Mouse (Mus musculus) heart, embryonic 16.5 days (tissue): ENCODE data around the gene Kat6b. TPM values are rescaled to one million over a fixed set of nuclear protein-coding genes. Genes with fewer than 3 reads are reported as not detected.
"Not testable (repeated sequence)": the region's sequence is repeated elsewhere in the genome, so short reads cannot be mapped to it uniquely, and the experiment has no call there.

ENCODE experiments used
- ATAC-seq: fragments of 200-750 bp; cut with Nextera tagmentation; replicated peaks from 2 replicates; pipeline ENCODE4 v1.8.0; 2017; ENCODE audit warnings: moderate number of reproducible peaks; ENCODE audit not compliant: insufficient read depth, low FRiP score; ENCODE audit errors: extremely low read depth
- H3K27ac ChIP-seq: fragments of 300-500 bp; sonication (generic); 2 replicates; pipeline ENCODE4 v1.5.1; 2014; ENCODE audit warnings: mild to moderate bottlenecking, low read length, control low read depth, moderate library complexity
- H3K27me3 ChIP-seq: fragments of 300-500 bp; sonication (generic); 2 replicates; pipeline ENCODE4 v1.6.1; 2014; ENCODE audit warnings: low read length, mixed read lengths; ENCODE audit not compliant: control insufficient read depth, insufficient read depth
- H3K36me3 ChIP-seq: fragments of 300-500 bp; sonication (generic); 2 replicates; pipeline ENCODE4 v1.6.1; 2014; ENCODE audit not compliant: control insufficient read depth, insufficient read depth
- H3K4me1 ChIP-seq: fragments of 300-500 bp; sonication (generic); 2 replicates; pipeline ENCODE4 v1.6.1; 2014; ENCODE audit warnings: low read length, mixed read lengths; ENCODE audit not compliant: control insufficient read depth, insufficient read depth
- H3K4me2 ChIP-seq: fragments of 300-500 bp; sonication (generic); 2 replicates; pipeline ENCODE4 v1.6.1; 2014; ENCODE audit warnings: low read depth, mild to moderate bottlenecking, control low read depth, low read length
- H3K4me3 ChIP-seq: fragments of 300-500 bp; sonication (generic); 2 replicates; pipeline ENCODE4 v1.5.1; 2014; ENCODE audit warnings: mild to moderate bottlenecking, control low read depth, low read length
- H3K9ac ChIP-seq: fragments of 300-500 bp; sonication (generic); 2 replicates; pipeline ENCODE4 v1.6.1; 2014; ENCODE audit warnings: low read length, control low read depth
- H3K9me3 ChIP-seq: fragments of 300-500 bp; sonication (generic); replicated peaks from 2 replicates; pipeline ENCODE4 v1.6.1; 2016; ENCODE audit warnings: low read length; ENCODE audit not compliant: control insufficient read depth
- WGBS: fragments of 180-500 bp; shearing (Covaris S2); extraction: QIAGEN DNeasy Blood & Tissue Kit; methylation state at CpG from one replicate; pipeline ENCODE4 v1.1.7; 2014; 5-methylcytosine and 5-hydroxymethylcytosine counted together
- polyA plus RNA-seq: library from polyadenylated mRNA; unstranded; fragments of >200 nt; fragmentation: Nextera tagmentation; extraction: Ambion mirVana; gene quantifications from 2 replicates; pipeline ENCODE4 v1.2.1, GENCODE M21; 2015

Kat6b gene
- polyA plus RNA-seq, 1 experiment from 2014 or later: 9.4 TPM

DNA sequence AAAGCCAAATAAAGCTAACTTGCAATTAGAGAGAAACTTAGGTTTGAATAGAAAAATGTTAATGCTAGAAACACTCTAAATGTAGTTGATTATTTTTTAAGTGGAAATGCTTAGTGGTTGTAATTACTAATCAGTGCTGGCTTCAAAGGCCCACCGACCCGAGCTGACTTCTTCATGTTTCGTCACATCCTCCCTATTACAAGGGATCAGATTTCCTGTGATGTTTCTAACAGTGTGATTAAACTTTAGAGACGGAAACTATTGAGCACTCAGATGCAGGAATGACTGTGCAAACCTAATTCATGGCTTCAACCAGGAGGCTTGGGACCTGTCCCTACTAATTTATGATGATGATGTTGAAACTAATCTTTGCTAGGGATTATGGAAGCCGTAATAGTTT, 25.8 kb downstream of the Kat6b start:
- no peak overlapping the region for H3K4me3 ChIP-seq
- no peaks in the 10 kb centered on the region for H3K36me3 ChIP-seq
- H3K9ac ChIP-seq: no peak overlapping the region
- H3K27me3 ChIP-seq: no peaks in the 10 kb centered on the region
- H3K4me2 ChIP-seq: no peak overlapping the region
- ATAC-seq: no peak
- no peak overlapping the region for H3K27ac ChIP-seq
- H3K4me1 ChIP-seq: peaks cover 28% of the 10 kb centered on the region
- H3K9me3 ChIP-seq: no peaks in the 10 kb centered on the region
- 76% methylated on average over 5 of the region's 5 CpGs for WGBS

DNA sequence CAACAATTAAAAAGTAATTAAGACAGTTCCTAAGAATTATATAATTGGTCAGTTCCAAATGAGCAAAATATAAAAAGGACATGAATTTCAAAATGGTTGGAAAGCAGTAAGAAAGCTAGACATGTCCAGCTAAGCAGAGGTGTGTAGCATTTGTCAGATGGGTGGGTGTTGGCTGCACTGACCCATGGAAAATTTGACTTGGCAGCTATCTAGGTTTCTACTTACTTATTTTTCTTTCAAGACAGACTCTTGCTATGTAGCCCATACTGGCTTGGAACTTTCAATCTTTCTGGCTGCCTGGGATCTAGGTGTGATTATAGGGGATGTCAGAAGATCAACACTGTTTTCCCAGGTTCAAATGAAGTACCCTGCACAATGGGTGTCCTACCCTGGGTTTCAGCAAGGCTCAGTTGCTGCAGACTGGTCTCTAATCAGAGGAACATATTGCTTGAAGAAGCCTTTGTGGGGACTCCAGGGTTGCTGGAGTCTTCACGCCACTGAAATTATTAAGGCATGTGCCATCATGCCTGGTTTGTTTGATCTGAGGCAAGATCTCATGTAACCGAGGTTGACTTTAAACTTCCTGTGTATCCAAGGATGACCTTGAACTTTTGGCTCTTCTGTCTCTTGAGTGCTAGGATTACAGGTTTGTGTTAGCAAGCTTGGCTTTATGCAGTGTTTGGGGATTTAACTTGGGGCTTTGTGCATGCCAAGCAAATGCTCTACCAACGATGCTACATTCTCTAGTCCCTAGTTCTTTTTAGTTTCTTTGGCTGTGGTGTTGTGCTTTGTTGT, 28.1 kb downstream of the Kat6b start:
- Histone ChIP-seq H3K36me3 (no peaks in the 10 kb centered on the region), H3K27ac (no peak overlapping the region), H3K9ac (no peak overlapping the region), H3K27me3 (no peaks in the 10 kb centered on the region), H3K4me2 (no peak overlapping the region), H3K9me3 (no peaks in the 10 kb centered on the region), H3K4me1 (peaks cover 18% of the 10 kb centered on the region), H3K4me3 (no peak overlapping the region)
- 60% methylated on average over 3 of the region's 3 CpGs for WGBS
- ATAC-seq: no peak

DNA sequence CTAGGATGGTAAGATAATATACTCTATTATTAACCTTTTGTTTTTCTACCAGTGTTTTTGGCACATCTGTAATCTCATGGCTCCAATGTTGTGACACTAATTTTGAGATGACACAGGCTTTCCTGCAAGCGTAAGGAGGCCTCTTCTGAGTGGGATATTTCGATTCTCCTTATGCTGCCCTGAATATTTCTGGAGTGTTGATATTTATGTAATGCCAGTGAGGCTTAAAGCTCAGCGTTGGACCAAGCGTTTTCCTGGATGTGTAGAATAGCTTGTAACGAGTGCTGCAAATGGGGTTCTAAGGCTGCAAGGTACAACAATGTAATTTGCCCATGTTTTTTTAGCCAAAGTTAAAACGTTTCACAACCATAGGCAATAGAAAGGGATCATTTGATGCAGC, 30.2 kb downstream of the Kat6b start:
- ATAC-seq: no peak
- H3K27ac ChIP-seq: peak overlapping the region; percentile 24; the same call in 1 of the 2 replicates

DNA sequence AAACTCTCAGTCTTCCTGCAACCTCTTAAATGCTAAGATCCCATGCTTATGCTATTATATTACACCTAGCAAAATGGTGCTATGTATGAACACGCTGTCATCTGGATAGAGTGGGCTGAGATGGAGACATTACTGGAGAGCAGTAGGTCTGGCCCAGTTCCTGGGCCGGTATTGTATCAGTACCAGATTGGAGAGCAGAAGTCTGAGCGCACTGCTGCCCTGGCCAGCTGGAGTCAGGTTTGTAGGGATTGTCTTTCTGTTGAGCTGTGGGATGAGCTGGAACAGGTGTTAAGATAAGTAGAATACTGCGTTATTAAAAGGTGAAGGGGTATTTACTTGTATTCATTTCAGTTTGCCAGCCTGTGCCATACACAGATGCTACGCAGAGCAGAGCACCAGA, 34.3 kb downstream of the Kat6b start:
- WGBS: 86% methylated on average over 5 of the region's 5 CpGs
- Histone ChIP-seq H3K27ac (no peak overlapping the region), H3K36me3 (peaks cover 19% of the 10 kb centered on the region), H3K4me3 (no peak overlapping the region), H3K9me3 (no peaks in the 10 kb centered on the region), H3K27me3 (no peaks in the 10 kb centered on the region), H3K9ac (no peak overlapping the region), H3K4me1 (peaks cover 20% of the 10 kb centered on the region), H3K4me2 (no peak overlapping the region)
- ATAC-seq: no peak

More for the DNA sequence above, 30.2 kb downstream of the Kat6b start:
- H3K36me3 ChIP-seq: peaks cover 7% of the 10 kb centered on the region
- peaks cover 15% of the 10 kb centered on the region for H3K4me1 ChIP-seq
- WGBS: 54% methylated on average over 6 of the region's 6 CpGs
- 0 out of 2 replicates have a peak overlapping the region, but pooled peaks have one; percentile 13 for H3K4me2 ChIP-seq
- H3K9me3 ChIP-seq: no peaks in the 10 kb centered on the region
- no peak overlapping the region for H3K4me3 ChIP-seq
- H3K27me3 ChIP-seq: no peaks in the 10 kb centered on the region
- no peak overlapping the region for H3K9ac ChIP-seq

DNA sequence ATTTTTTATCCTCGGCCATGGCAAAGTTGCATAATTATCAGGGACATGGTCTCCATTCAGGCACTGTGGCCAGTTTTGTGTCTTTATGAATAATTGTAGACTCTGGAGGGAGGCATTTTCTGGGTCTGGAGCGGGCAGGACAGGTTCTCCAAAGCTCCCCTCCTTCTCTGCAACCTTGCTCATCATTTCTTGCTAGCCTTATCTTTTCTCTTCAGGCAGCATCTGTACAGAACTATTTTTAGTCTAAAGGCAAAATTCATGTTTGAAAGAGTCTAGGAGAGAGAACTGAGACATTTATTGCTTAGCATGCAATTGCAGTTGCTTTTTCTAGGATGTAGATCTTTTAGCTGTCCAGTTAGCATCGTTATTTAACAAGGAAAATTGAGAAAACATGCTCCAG, 38.1 kb downstream of the Kat6b start:
- H3K9me3 ChIP-seq: no peaks in the 10 kb centered on the region

DNA sequence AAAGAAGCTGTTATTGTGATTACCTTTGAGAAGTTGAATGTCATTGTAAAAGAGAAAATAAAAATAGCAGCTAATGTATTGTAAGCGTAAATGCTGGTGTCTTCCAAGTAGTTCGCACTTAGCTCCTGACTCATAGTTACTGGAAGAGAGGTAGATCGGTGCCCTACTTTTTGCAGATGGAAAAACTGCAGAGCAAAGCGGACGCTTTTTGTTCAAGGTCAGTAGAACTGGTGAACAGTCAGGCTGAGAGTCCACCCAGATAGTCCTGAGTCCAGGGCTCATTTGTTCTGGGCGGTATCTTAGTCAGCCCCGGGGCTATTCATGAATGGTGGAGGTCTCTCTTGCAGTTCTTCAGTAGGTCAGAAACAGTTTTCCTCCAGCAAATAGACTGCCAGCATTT, 39.3 kb downstream of the Kat6b start:
- Histone ChIP-seq H3K4me1 (peaks cover 43% of the 10 kb centered on the region), H3K4me2 (no peak overlapping the region), H3K27me3 (no peaks in the 10 kb centered on the region), H3K9ac (peak overlapping the region; percentile 41), H3K27ac (peak overlapping the region; percentile 57), H3K9me3 (no peaks in the 10 kb centered on the region), H3K4me3 (no peak overlapping the region), H3K36me3 (peaks cover 18% of the 10 kb centered on the region)
- ATAC-seq: 0 out of 2 replicates have a peak, but pooled peaks have one; percentile 43
- WGBS: 67% methylated on average over 7 of the region's 7 CpGs

More for the DNA sequence above, 38.1 kb downstream of the Kat6b start:
- H3K4me3 ChIP-seq: no peak overlapping the region
- no peak overlapping the region for H3K27ac ChIP-seq
- H3K36me3 ChIP-seq: peaks cover 19% of the 10 kb centered on the region
- WGBS: 77% methylated on average over 3 of the region's 3 CpGs
- H3K9ac ChIP-seq: no peak overlapping the region
- H3K27me3 ChIP-seq: no peaks in the 10 kb centered on the region
- ATAC-seq: no peak
- H3K4me2 ChIP-seq: no peak overlapping the region
- H3K4me1 ChIP-seq: peaks cover 36% of the 10 kb centered on the region

DNA sequence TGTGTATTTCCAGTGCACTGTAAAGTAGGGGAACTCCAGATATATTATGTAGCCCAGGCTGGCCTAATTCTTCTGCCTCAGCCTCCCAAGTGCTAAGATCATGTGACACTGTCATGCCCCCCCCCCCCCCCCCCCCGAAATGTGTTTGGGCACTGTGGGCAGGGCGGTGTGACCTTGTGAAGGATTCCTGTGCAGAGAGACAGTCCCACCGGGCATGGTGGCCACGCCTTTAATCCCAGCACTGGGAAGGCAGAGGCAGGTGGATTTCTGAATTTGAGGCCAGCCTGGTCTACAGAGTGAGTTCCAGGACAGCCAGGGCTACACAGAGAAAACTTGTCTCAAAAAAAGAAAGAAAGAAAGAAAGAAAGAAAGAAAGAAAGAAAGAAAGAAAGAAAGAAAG, 40.3 kb downstream of the Kat6b start:
- H3K4me3 ChIP-seq, H3K4me2 ChIP-seq, H3K27me3 ChIP-seq, ATAC-seq, H3K9ac ChIP-seq, H3K27ac ChIP-seq, H3K9me3 ChIP-seq: not testable (repeated sequence)
- Histone ChIP-seq H3K36me3 (peaks cover 12% of the 10 kb centered on the region), H3K4me1 (peaks cover 50% of the 10 kb centered on the region)
- WGBS: 94% methylated on average over 3 of the region's 4 CpGs

DNA sequence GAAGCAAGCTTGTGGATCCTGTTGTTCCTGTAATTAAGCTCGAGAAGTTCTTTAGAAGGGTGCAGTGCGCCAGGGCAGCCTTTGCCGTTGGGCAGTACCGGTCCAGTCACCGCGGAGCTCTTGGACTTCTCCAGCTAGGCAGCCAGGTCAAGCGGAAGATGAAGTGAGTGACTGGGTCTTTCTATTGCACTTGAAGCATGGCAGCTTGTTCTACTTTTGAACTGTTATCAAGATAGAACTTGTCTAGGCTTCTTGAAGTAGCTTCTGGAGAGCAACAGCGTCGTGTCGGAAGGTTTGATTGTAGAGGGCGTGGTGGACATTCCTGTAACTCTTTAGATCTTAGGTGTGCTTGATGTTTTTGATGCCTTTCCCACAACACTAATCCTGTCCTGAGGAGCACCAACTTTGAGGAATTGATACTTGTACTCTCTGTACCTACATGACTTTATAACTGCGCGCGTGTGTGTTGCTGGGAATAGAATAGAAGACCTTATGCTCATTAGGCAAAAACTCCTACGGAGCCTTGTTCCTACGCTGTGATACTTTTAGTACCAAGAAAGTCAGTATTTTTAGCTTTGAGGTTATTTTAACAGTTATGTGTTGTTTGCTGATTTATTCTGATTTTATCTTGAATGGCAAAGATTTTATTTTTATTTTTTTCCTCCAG, 41.2 kb downstream of the Kat6b start:
- Histone ChIP-seq H3K4me3 (no peak overlapping the region), H3K9me3 (no peaks in the 10 kb centered on the region), H3K4me2 (peak overlapping the region; percentile 15; the same call in 1 of the 2 replicates), H3K9ac (no peak overlapping the region), H3K27me3 (no peaks in the 10 kb centered on the region), H3K4me1 (peaks cover 50% of the 10 kb centered on the region), H3K27ac (0 out of 2 replicates have a peak overlapping the region, but pooled peaks have one; percentile 4), H3K36me3 (peaks cover 2% of the 10 kb centered on the region)
- ATAC-seq: no peak
- WGBS: 58% methylated on average over 16 of the region's 16 CpGs

DNA sequence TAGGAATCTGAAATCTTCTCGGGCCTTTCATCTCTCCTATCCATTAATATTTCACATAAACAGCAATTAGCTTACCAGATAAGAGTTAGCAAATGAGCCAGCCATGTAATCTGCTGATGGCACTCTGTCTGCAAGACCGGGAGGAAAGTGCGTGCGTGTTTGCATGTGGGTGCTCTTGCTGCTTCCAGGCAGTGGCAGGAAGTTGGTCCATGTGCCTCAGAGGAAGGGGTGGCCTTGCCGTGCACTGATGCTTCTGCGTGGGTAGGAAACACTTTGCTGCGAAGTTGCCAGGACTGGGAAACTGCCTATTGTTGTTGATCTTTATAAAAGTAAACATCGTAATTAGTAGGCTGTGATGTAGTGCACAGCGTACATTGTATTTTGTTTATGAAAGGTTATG, 42.0 kb downstream of the Kat6b start:
- H3K9me3 ChIP-seq: no peaks in the 10 kb centered on the region
- no peaks in the 10 kb centered on the region for H3K36me3 ChIP-seq
- no peak for ATAC-seq
- no peak overlapping the region; the same call in 1 of the 2 replicates for H3K4me2 ChIP-seq
- 42% methylated on average over 9 of the region's 9 CpGs for WGBS
- no peaks in the 10 kb centered on the region for H3K27me3 ChIP-seq
- peaks cover 50% of the 10 kb centered on the region for H3K4me1 ChIP-seq
- no peak overlapping the region for H3K9ac ChIP-seq
- H3K4me3 ChIP-seq: no peak overlapping the region
- peak overlapping the region; percentile 34; the same call in 1 of the 2 replicates for H3K27ac ChIP-seq
